In genomic region chr15:51244596-51244995, GRCm38 (mm10) we compare ENCODE assay signal across 28 mouse cellular contexts.
DNase-seq lines count a peak whose midpoint lies in the region; ATAC-seq and TF ChIP-seq lines count a peak whose summit lies in the region.
"Had no signal": no experiment of that assay in that cellular context is flagged by ENCODE, and none has a peak within 500 bp of the region (broad histone marks: within the 10 kb centered on the region; RNA-seq: fewer than 3 reads in every experiment).

No protein-coding gene starts in this region.

- DNase-seq in cerebellum, postnatal 10 days, result peak; percentile 13 to 22
- DNase-seq in cerebellum, adult 9-11 months, result no peak
- peak; percentile 22 for DNase-seq in 3T3-L1 (ENCODE audit: low read depth, low spot score)
- DNase-seq in NIH3T3 (ENCODE audit: low read depth), result peak; percentile 6
- no peak for DNase-seq in thymus, adult 2 months
- DNase-seq: adrenal gland, postnatal 10 days; adrenal gland, postnatal 36 days; B cell, adult 2 months; cerebellum, adult 11 months; cerebellum, adult 2 months; gastrocnemius, postnatal 25 days; heart, adult 18-20 months; heart, postnatal 10 days; heart, postnatal 36 days; kidney, adult 11 months had no signal

- WGBS in thymus, adult 2 months, result 98% methylated on average over 2 of the region's 2 CpGs

- no peak overlapping the region for H3K27ac ChIP-seq in thymus, adult 2 months (ENCODE audit: control insufficient read depth, insufficient read depth, low read length)
- H3K27ac ChIP-seq: forebrain, embryonic 10.5 days; forebrain, embryonic 13.5 days; heart, embryonic 15.5 days; hindbrain, embryonic 10.5 days; hindbrain, embryonic 13.5 days; intestine, embryonic 15.5 days had no signal

- no peak for TF ChIP-seq POLR2A in thymus, adult 2 months (IDR thresholded peaks at IDR 0.05; ENCODE audit: control insufficient read depth, extremely low read depth, insufficient read depth, low read length, poor library complexity)

- TF ChIP-seq CTCF in thymus, adult 2 months (IDR thresholded peaks at IDR 0.05; ENCODE audit: borderline replicate concordance, control insufficient read depth, extremely low read depth, insufficient read depth, low read length, poor library complexity), result no peak

- no peaks in the 10 kb centered on the region for H3K36me3 ChIP-seq in thymus, adult 2 months (ENCODE audit: control insufficient read depth, insufficient read depth, low read length)
- H3K36me3 ChIP-seq: forebrain, embryonic 10.5 days; G1E; heart, embryonic 12.5 days; heart, embryonic 15.5 days; hindbrain, embryonic 10.5 days; hindbrain, embryonic 13.5 days; intestine, embryonic 15.5 days had no signal

- no peaks in the 10 kb centered on the region for H3K27me3 ChIP-seq in thymus, adult 2 months (ENCODE audit: control insufficient read depth, insufficient read depth, low read length)
- H3K27me3 ChIP-seq: CH12.LX; forebrain, embryonic 13.5 days; heart, embryonic 12.5 days; heart, embryonic 15.5 days; hindbrain, embryonic 13.5 days; intestine, embryonic 15.5 days; Patski had no signal

- no peaks in the 10 kb centered on the region for H3K4me1 ChIP-seq in thymus, adult 2 months (replicated peaks; ENCODE audit: control insufficient read depth, insufficient read depth, low read length)
- H3K4me1 ChIP-seq: forebrain, embryonic 10.5 days; forebrain, embryonic 13.5 days; heart, embryonic 12.5 days; heart, embryonic 15.5 days; hindbrain, embryonic 10.5 days; hindbrain, embryonic 13.5 days; intestine, embryonic 15.5 days had no signal

- no peak overlapping the region for H3K4me3 ChIP-seq in thymus, adult 2 months (ENCODE audit: control insufficient read depth, insufficient read depth, low read length)
- H3K4me3 ChIP-seq: forebrain, embryonic 10.5 days; forebrain, embryonic 13.5 days; heart, embryonic 12.5 days; heart, embryonic 15.5 days; hindbrain, embryonic 10.5 days; hindbrain, embryonic 13.5 days; intestine, embryonic 15.5 days had no signal

- no peak for ATAC-seq in activated CD4-positive, CD25-positive, alpha-beta regulatory T cell, adult 4 months
- ATAC-seq: forebrain, embryonic 13.5 days; forebrain, embryonic 16.5 days; hindbrain, embryonic 16.5 days; intestine, embryonic 15.5 days; Patski had no signal

Comparison
In these comparisons a context has a peak if more than half of its experiments do, and no peak if none do; other contexts are left out.
1. DNase-seq: peak in cerebellum, postnatal 10 days (2 of 2), 3T3-L1 (single experiment) and NIH3T3 (single experiment); none in cerebellum, adult 9-11 months (single experiment) and thymus, adult 2 months (single experiment).